Mouse (Mus musculus) hindbrain, embryonic 10.5 days (tissue): ENCODE measurements around the gene Aldh3a2. TPM values are rescaled to one million over a fixed set of nuclear protein-coding genes. Genes with fewer than 3 reads are reported as not detected.

Source experiments
- DNase-seq: peaks from one replicate; pipeline ENCODE4 v3.0.0-alpha.2; 2017; ENCODE audit warnings: low spot score
- H3K27ac ChIP-seq: fragments of 300-500 bp; sonication (generic); 2 replicates; pipeline ENCODE4 v1.5.1; 2016; ENCODE audit warnings: mild to moderate bottlenecking, moderate library complexity
- H3K27me3 ChIP-seq: fragments of 300-500 bp; sonication (generic); 2 replicates; pipeline ENCODE4 v1.6.1; 2016; ENCODE audit warnings: mild to moderate bottlenecking; ENCODE audit not compliant: poor library complexity, insufficient read depth, severe bottlenecking
- H3K36me3 ChIP-seq: fragments of 300-500 bp; sonication (generic); 2 replicates; pipeline ENCODE4 v1.6.1; 2016; ENCODE audit warnings: mild to moderate bottlenecking, moderate library complexity
- H3K4me1 ChIP-seq: fragments of 300-500 bp; sonication (generic); replicated peaks from 2 replicates; pipeline ENCODE4 v1.6.1; 2016; ENCODE audit warnings: mild to moderate bottlenecking
- H3K4me3 ChIP-seq: fragments of 300-500 bp; sonication (generic); 2 replicates; pipeline ENCODE4 v1.5.1; 2016; ENCODE audit warnings: mild to moderate bottlenecking, moderate library complexity
- H3K9me3 ChIP-seq: fragments of 300-500 bp; sonication (generic); 2 replicates; pipeline ENCODE4 v1.6.1; 2016; ENCODE audit warnings: mild to moderate bottlenecking, moderate library complexity
- WGBS: fragments of 180-500 bp; shearing (Covaris S2); methylation state at CpG from one replicate; pipeline ENCODE4 v1.1.7; 2016; 5-methylcytosine and 5-hydroxymethylcytosine counted together
- polyA plus RNA-seq: library from polyadenylated mRNA; unstranded; fragments of >200 nt; fragmentation: Nextera tagmentation; extraction: Ambion mirVana; gene quantifications from 2 replicates; pipeline ENCODE4 v1.2.1, GENCODE M21; 2016

Gene Aldh3a2
- polyA plus RNA-seq, 1 experiment from 2014 or later, result 23.6 TPM

DNA sequence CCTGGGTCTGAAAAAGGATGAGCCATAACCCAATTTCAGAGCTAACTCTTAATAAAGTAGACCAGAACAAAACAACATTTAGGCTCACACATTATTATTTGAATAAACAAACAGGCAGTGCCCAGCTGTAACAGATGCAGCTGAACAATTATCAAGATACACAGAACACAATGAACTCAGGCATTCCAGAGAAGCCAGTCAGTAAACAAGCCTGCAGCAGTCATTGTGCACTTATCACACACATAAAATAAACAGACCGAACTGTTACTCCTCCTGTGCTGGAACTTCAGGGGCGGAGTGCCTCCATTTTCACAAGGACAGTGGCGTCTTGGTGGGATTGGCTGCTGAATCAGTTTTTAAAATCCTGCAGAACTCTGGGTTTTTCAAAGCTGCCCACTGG lies 27.2 kb upstream of the Aldh3a2 start:
- WGBS, result 81% methylated on average over 3 of the region's 3 CpGs
- Histone ChIP-seq H3K4me1 (peaks cover 14% of the 10 kb centered on the region), H3K36me3 (no peaks in the 10 kb centered on the region), H3K27me3 (no peaks in the 10 kb centered on the region), H3K9me3 (0 out of 2 replicates have a peak, but pooled peaks cover 2% of the 10 kb centered on the region), H3K27ac (no peak overlapping the region), H3K4me3 (no peak overlapping the region)
- no peak for DNase-seq

DNA sequence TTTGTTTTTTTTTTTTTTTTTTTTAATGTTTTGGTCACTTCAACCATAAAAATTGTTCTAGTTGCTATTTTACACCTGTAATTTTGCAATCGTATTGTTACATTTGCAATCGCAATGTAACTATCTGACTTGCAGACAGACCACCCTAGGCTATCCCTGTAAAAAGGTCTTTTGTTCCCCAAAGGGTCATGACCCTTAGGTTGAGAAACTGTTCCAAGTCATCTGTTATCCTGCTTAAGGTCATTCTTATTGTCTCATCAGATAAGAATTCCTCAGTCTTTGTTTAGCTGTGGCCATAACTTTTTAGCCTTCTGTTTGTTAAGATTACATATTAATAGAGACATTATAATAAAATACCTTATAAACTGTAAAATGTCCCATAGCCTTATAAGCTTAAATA lies 26.0 kb upstream of the Aldh3a2 start:
- Histone ChIP-seq H3K27me3 (no peaks in the 10 kb centered on the region), H3K27ac (no peak overlapping the region), H3K4me1 (peaks cover 14% of the 10 kb centered on the region), H3K4me3 (no peak overlapping the region), H3K36me3 (no peaks in the 10 kb centered on the region), H3K9me3 (0 out of 2 replicates have a peak, but pooled peaks cover 2% of the 10 kb centered on the region)
- WGBS, result 32% methylated on average over 2 of the region's 2 CpGs
- no peak for DNase-seq

GRCm38 (mm10) chr11:61284323-61284722 lies 17.1 kb upstream of the Aldh3a2 start:
- no peak for DNase-seq
- no peaks in the 10 kb centered on the region for H3K4me1 ChIP-seq
- H3K27ac ChIP-seq, result no peak overlapping the region
- no peaks in the 10 kb centered on the region for H3K36me3 ChIP-seq
- H3K27me3 ChIP-seq, result no peaks in the 10 kb centered on the region
- H3K9me3 ChIP-seq, result no peaks in the 10 kb centered on the region
- WGBS, result 81% methylated on average over 6 of the region's 6 CpGs
- no peak overlapping the region for H3K4me3 ChIP-seq

GRCm38 (mm10) chr11:61283414-61284049 lies 16.3 kb upstream of the Aldh3a2 start:
- Histone ChIP-seq H3K4me3 (no peak overlapping the region), H3K27ac (no peak overlapping the region), H3K27me3 (no peaks in the 10 kb centered on the region), H3K9me3 (no peaks in the 10 kb centered on the region), H3K4me1 (no peaks in the 10 kb centered on the region), H3K36me3 (no peaks in the 10 kb centered on the region)
- WGBS, result 84% methylated on average over 10 of the region's 10 CpGs
- DNase-seq, result no peak

DNA sequence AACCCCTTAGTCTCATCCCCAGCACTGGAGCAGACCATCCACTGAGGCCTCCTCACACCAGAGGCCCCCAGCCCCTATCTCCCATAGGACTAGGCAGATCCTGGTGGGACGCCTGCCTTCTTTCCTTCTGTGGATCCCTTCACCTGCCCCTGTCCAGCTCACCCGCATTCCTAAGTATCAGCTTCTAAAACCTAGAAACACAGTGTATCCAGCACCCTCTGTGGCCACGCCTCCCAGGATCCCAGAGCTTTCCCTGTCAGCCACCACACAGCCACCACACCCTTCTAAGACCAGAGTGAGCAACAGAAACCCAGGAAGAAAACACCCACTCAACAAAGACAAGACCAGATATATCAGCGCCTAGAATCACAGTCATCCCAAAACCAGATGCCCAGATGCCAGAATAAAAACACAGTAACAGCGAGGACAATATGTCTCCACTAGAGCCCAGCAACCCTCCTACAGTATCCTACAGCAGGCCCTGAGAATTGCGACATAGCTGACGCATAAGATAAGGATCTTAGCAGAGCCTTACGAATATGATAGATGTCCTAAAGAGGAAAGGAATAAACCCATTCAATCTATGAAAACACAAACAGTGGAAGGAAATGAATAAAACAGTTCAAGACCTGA lies 11.3 kb upstream of the Aldh3a2 start:
- H3K36me3 ChIP-seq, result no peaks in the 10 kb centered on the region
- DNase-seq, result no peak
- H3K27me3 ChIP-seq, result no peaks in the 10 kb centered on the region
- H3K4me3 ChIP-seq, result no peak overlapping the region
- H3K9me3 ChIP-seq, result no peaks in the 10 kb centered on the region
- H3K27ac ChIP-seq, result no peak overlapping the region
- 86% methylated on average over 8 of the region's 8 CpGs for WGBS
- H3K4me1 ChIP-seq, result no peaks in the 10 kb centered on the region

DNA sequence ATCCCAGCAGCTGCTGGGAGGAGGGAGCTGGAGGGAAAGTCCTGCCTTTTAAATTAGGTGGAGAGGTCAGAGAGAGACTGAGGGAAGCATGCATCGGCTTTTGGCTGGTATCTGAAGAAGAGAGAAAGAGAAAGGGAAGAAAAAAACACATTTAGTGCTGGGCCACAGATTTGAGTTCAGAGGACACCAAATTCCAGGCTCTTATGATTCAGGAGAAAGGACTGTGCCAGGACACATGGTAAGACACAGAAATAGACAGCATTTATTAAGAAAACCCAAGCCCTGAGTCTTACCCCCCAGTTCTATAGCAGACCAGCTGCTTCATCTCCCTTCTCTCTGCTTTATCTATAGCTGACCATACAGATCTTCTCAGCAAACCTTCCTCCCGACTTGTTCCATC lies 10.7 kb upstream of the Aldh3a2 start:
- Histone ChIP-seq H3K9me3 (no peaks in the 10 kb centered on the region), H3K27me3 (no peaks in the 10 kb centered on the region), H3K27ac (no peak overlapping the region), H3K4me1 (no peaks in the 10 kb centered on the region), H3K36me3 (no peaks in the 10 kb centered on the region), H3K4me3 (no peak overlapping the region)
- no peak for DNase-seq
- WGBS, result 68% methylated on average over 2 of the region's 2 CpGs

DNA sequence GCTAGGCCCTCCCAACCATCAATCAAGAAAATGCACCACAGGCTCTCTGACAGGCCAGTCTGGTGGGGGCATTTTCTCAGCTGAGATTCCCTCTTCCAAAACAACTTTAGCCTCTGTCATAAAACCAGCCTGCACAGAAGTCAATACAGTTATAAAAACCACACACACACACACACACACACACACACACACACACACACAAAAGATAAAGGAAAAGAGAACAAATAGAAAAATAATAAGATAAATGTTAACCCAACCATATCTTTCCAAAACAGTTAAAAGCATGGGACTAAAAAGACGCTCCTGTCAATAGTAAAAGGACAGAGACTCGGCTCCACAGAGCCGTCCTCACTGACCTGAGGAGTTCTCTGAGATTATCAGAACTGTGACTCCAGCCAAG lies 9.2 kb upstream of the Aldh3a2 start:
- Histone ChIP-seq H3K27me3 (no peaks in the 10 kb centered on the region), H3K36me3 (no peaks in the 10 kb centered on the region), H3K4me1 (no peaks in the 10 kb centered on the region), H3K27ac (no peak overlapping the region), H3K9me3 (no peaks in the 10 kb centered on the region), H3K4me3 (no peak overlapping the region)
- 78% methylated on average over 3 of the region's 3 CpGs for WGBS
- no peak for DNase-seq

- no peaks in the 10 kb centered on the region for H3K4me1 ChIP-seq
- H3K27me3 ChIP-seq, result no peaks in the 10 kb centered on the region
- no peak overlapping the region for H3K27ac ChIP-seq
- H3K36me3 ChIP-seq, result no peaks in the 10 kb centered on the region
- DNase-seq, result no peak
- no peak overlapping the region for H3K4me3 ChIP-seq
- 85% methylated on average over 8 of the region's 8 CpGs for WGBS
- H3K9me3 ChIP-seq, result no peaks in the 10 kb centered on the region
Observed at GRCm38 (mm10) chr11:61275106-61275505, 7.8 kb upstream of the Aldh3a2 start.

- 86% methylated on average over 1 of the region's 1 CpGs for WGBS
- Histone ChIP-seq H3K27me3 (no peaks in the 10 kb centered on the region; the same call in 1 of the 2 replicates), H3K9me3 (no peaks in the 10 kb centered on the region), H3K36me3 (no peaks in the 10 kb centered on the region), H3K4me3 (no peak overlapping the region), H3K27ac (no peak overlapping the region), H3K4me1 (no peaks in the 10 kb centered on the region)
- no peak for DNase-seq
Observed at GRCm38 (mm10) chr11:61274421-61274820, 7.2 kb upstream of the Aldh3a2 start.

- Histone ChIP-seq H3K36me3 (no peaks in the 10 kb centered on the region), H3K9me3 (no peaks in the 10 kb centered on the region), H3K27me3 (peaks cover 2% of the 10 kb centered on the region; the same call in 1 of the 2 replicates), H3K27ac (no peak overlapping the region), H3K4me1 (no peaks in the 10 kb centered on the region), H3K4me3 (no peak overlapping the region)
- 85% methylated on average over 2 of the region's 2 CpGs for WGBS
- no peak for DNase-seq
Observed at GRCm38 (mm10) chr11:61273928-61274327, 6.7 kb upstream of the Aldh3a2 start.

DNA sequence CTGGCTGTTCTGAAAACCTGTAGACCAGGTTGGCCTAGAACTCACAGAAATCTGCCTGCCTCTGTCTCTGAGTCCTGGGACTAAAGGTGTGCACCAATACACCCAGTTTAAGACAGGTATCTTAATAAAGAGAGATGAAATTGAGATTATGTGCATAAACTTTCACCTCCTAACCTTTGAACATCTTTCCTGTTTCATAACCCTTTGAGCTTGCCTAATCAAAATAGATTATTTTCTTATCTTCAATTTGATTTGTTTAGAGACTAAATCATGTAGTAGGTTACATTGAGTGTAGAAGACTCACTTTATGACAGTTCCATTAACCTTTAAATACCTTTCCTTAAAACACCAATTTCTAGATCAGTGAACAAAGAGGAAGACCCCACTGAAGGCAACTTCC lies 4.3 kb upstream of the Aldh3a2 start:
- no peaks in the 10 kb centered on the region for H3K36me3 ChIP-seq
- H3K9me3 ChIP-seq, result no peaks in the 10 kb centered on the region
- peaks cover 14% of the 10 kb centered on the region for H3K27me3 ChIP-seq
- no peak overlapping the region for H3K4me3 ChIP-seq
- no peak overlapping the region for H3K27ac ChIP-seq
- peaks cover 7% of the 10 kb centered on the region; the same call in 1 of the 2 replicates for H3K4me1 ChIP-seq
- DNase-seq, result no peak

DNA sequence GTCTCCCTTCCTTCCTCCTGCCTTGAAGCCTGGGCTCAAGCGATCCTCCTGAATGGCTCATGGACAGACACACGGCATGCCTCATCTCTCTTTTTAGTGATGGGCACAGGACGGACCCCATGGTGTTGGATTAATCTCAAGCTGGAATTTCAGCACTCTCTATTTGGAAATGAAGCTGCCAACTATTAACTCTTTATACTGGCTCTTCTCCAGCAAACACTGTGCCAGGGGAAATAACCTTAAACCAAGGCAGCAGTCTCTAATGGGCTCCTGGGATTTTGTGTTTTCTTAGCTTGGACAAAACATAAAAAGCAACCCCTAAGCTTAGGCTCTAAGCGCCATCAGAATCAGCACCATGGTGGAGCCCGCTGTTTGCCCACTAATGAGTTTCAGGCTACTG lies 3.1 kb upstream of the Aldh3a2 start:
- Histone ChIP-seq H3K4me3 (no peak overlapping the region), H3K27me3 (peaks cover 14% of the 10 kb centered on the region), H3K4me1 (peaks cover 14% of the 10 kb centered on the region), H3K27ac (no peak overlapping the region), H3K9me3 (no peaks in the 10 kb centered on the region), H3K36me3 (no peaks in the 10 kb centered on the region)
- no peak for DNase-seq
- 87% methylated on average over 5 of the region's 5 CpGs for WGBS

DNA sequence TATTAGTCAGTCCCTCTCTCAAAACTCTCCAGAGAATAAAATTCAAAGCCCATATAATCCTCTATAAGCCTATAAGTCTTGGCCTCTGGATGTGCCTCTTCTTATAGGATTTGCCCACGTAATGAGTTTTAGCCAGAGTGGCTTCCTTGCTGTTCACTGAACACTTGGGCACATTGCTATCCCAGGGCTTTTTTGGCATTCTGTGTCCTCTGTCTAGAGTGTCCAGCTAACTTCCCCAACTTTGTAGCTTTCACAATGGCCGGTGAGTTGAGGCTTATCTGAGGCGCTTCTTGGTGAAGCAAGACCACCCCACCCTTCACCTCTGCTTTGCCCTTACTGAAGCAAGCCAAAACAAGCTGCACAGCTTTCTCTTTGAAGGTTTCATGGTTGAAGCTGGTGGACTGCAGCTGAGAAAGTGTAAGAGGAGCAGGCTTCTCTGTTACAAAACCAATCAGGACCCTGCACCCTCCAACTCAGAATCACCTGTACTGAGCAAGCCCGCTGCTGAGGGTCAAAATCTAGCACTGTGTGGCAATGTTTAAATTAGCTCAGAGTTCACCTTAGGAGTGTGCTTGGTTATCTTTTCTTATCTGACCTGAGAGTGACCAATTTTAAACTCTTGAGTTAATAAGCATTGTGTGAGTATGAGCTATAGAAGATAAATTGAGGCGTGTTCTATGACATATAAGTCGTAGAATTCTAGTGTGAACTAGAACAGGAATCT lies 1.5 kb upstream of the Aldh3a2 start:
- 90% methylated on average over 6 of the region's 6 CpGs for WGBS
- no peak overlapping the region for H3K27ac ChIP-seq

More for the DNA sequence above, 1.5 kb upstream of the Aldh3a2 start:
- Histone ChIP-seq H3K4me3 (no peak overlapping the region), H3K9me3 (no peaks in the 10 kb centered on the region), H3K27me3 (peaks cover 14% of the 10 kb centered on the region), H3K36me3 (peaks cover 11% of the 10 kb centered on the region), H3K4me1 (peaks cover 14% of the 10 kb centered on the region)
- no peak for DNase-seq
